Mouse (Mus musculus) hindbrain, embryonic 15.5 days (tissue): ENCODE measurements around the gene Dcx. TPM values are rescaled to one million over a fixed set of nuclear protein-coding genes. Genes with fewer than 3 reads are reported as not detected.

ENCODE experiments used
- ATAC-seq: fragments of 200-750 bp; cut with Nextera tagmentation; 2 replicates; pipeline ENCODE4 v1.8.0; 2017; ENCODE audit warnings: low read depth, moderate number of reproducible peaks, moderate TSS enrichment; ENCODE audit not compliant: low FRiP score
- H3K27ac ChIP-seq: fragments of 300-500 bp; sonication (generic); replicated peaks from 2 replicates; pipeline ENCODE4 v1.5.1; 2015; ENCODE audit warnings: mild to moderate bottlenecking, inconsistent platforms
- H3K27me3 ChIP-seq: fragments of 300-500 bp; sonication (generic); 2 replicates; pipeline ENCODE4 v1.6.1; 2015; ENCODE audit warnings: control low read depth, inconsistent platforms
- H3K36me3 ChIP-seq: fragments of 300-500 bp; sonication (generic); 2 replicates; pipeline ENCODE4 v1.6.1; 2015; ENCODE audit warnings: control low read depth, inconsistent platforms
- H3K4me1 ChIP-seq: fragments of 300-500 bp; sonication (generic); replicated peaks from 2 replicates; pipeline ENCODE4 v1.6.1; 2015; ENCODE audit warnings: control low read depth, inconsistent platforms
- H3K4me2 ChIP-seq: fragments of 300-500 bp; sonication (generic); 2 replicates; pipeline ENCODE4 v1.6.1; 2015; ENCODE audit warnings: moderate library complexity, mild to moderate bottlenecking, inconsistent platforms
- H3K4me3 ChIP-seq: fragments of 300-500 bp; sonication (generic); 2 replicates; pipeline ENCODE4 v1.5.1; 2015; ENCODE audit warnings: mild to moderate bottlenecking, inconsistent platforms
- H3K9ac ChIP-seq: fragments of 300-500 bp; sonication (generic); 2 replicates; pipeline ENCODE4 v1.6.1; 2015; ENCODE audit warnings: inconsistent platforms
- H3K9me3 ChIP-seq: fragments of 300-500 bp; sonication (generic); 2 replicates; pipeline ENCODE4 v1.6.1; 2016; ENCODE audit warnings: control low read depth, inconsistent platforms
- WGBS: fragments of 180-500 bp; shearing (Covaris S2); methylation state at CpG from one replicate; pipeline ENCODE4 v1.1.7; 2015; 5-methylcytosine and 5-hydroxymethylcytosine counted together
- microRNA-seq: library from miRNA; unstranded; fragments of <30 nt; microRNA quantifications from one replicate; pipeline ENCODE4, GENCODE M21; 2016
- polyA plus RNA-seq: library from polyadenylated mRNA; unstranded; fragments of >200 nt; fragmentation: Nextera tagmentation; extraction: Ambion mirVana; gene quantifications from 2 replicates; pipeline ENCODE4 v1.2.1, GENCODE M21; 2015

Dcx gene
- polyA plus RNA-seq, 1 experiment from 2014 or later, result 274 TPM

GRCm38 (mm10) chrX:143818961-143819360 is 114.2 kb downstream of the Dcx start:
- Histone ChIP-seq H3K4me3 (no peak overlapping the region), H3K27me3 (no peaks in the 10 kb centered on the region), H3K4me1 (no peaks in the 10 kb centered on the region), H3K36me3 (no peaks in the 10 kb centered on the region), H3K4me2 (no peak overlapping the region), H3K27ac (no peak overlapping the region), H3K9me3 (no peaks in the 10 kb centered on the region), H3K9ac (no peak overlapping the region)
- WGBS, result 92% methylated on average over 2 of the region's 2 CpGs
- no peak for ATAC-seq

GRCm38 (mm10) chrX:143815948-143816347 is 117.2 kb downstream of the Dcx start:
- H3K4me3 ChIP-seq, result no peak overlapping the region
- 80% methylated on average over 1 of the region's 1 CpGs for WGBS
- H3K9ac ChIP-seq, result no peak overlapping the region
- no peaks in the 10 kb centered on the region for H3K4me1 ChIP-seq
- H3K36me3 ChIP-seq, result no peaks in the 10 kb centered on the region
- H3K27ac ChIP-seq, result no peak overlapping the region
- no peaks in the 10 kb centered on the region for H3K9me3 ChIP-seq
- ATAC-seq, result no peak
- H3K27me3 ChIP-seq, result no peaks in the 10 kb centered on the region
- no peak overlapping the region for H3K4me2 ChIP-seq

Small RNAs within 50 kb of the gene (microRNA-seq; reads per million reads assigned to microRNA genes)
- not detected for gene Gm47298

Other genes starting within 250 kb of the Dcx start
- 1.3 and 2.7 TPM in 2 replicates for gene Capn6, start 105.9 kb downstream of the Dcx start, polyA plus RNA-seq
- gene A730046J19Rik, start 220.4 kb upstream of the Dcx start, polyA plus RNA-seq, result 0.65 and 0.88 TPM in 2 replicates